Mouse (Mus musculus) forebrain, embryonic 15.5 days (tissue): ENCODE measurements around the gene Cpsf4. TPM values are rescaled to one million over a fixed set of nuclear protein-coding genes. Genes with fewer than 3 reads are reported as not detected.
A peak's percentile ranks its signal among the peaks of the same experiment; 100 is the strongest.
"Not testable (repeated sequence)": the region's sequence is repeated elsewhere in the genome, so short reads cannot be mapped to it uniquely, and the experiment has no call there.

Experiments used
- ATAC-seq: fragments of 200-750 bp; cut with Nextera tagmentation; replicated peaks from 2 replicates; pipeline ENCODE4 v1.8.0; 2017; ENCODE audit warnings: mild to moderate bottlenecking, moderate TSS enrichment, moderate library complexity
- H3K27ac ChIP-seq: fragments of 300-500 bp; sonication (generic); replicated peaks from 2 replicates; pipeline ENCODE4 v1.5.1; 2015; ENCODE audit warnings: mild to moderate bottlenecking, inconsistent platforms
- H3K27me3 ChIP-seq: fragments of 300-500 bp; sonication (generic); 2 replicates; pipeline ENCODE4 v1.6.1; 2015; ENCODE audit warnings: inconsistent platforms
- H3K36me3 ChIP-seq: fragments of 300-500 bp; sonication (generic); 2 replicates; pipeline ENCODE4 v1.6.1; 2015; ENCODE audit warnings: mild to moderate bottlenecking, inconsistent platforms
- H3K4me1 ChIP-seq: fragments of 300-500 bp; sonication (generic); 2 replicates; pipeline ENCODE4 v1.6.1; 2015; ENCODE audit warnings: inconsistent platforms
- H3K4me2 ChIP-seq: fragments of 300-500 bp; sonication (generic); replicated peaks from 2 replicates; pipeline ENCODE4 v1.6.1; 2015; ENCODE audit warnings: mild to moderate bottlenecking, inconsistent platforms
- H3K4me3 ChIP-seq: fragments of 300-500 bp; sonication (generic); 2 replicates; pipeline ENCODE4 v1.5.1; 2015; ENCODE audit warnings: mild to moderate bottlenecking, inconsistent platforms
- H3K9ac ChIP-seq: fragments of 300-500 bp; sonication (generic); replicated peaks from 2 replicates; pipeline ENCODE4 v1.6.1; 2015; ENCODE audit warnings: mild to moderate bottlenecking, inconsistent platforms
- H3K9me3 ChIP-seq: fragments of 300-500 bp; sonication (generic); 2 replicates; pipeline ENCODE4 v1.6.1; 2016; ENCODE audit warnings: inconsistent platforms
- WGBS: fragments of 180-500 bp; shearing (Covaris S2); methylation state at CpG from one replicate; pipeline ENCODE4 v1.1.7; 2015; ENCODE audit warnings: mixed read lengths; 5-methylcytosine and 5-hydroxymethylcytosine counted together
- polyA plus RNA-seq: library from polyadenylated mRNA; unstranded; fragments of >200 nt; fragmentation: Nextera tagmentation; extraction: Ambion mirVana; gene quantifications from 2 replicates; pipeline ENCODE4 v1.2.1, GENCODE M21; 2015

Cpsf4 gene
- polyA plus RNA-seq, 1 experiment from 2014 or later: 56.6 TPM

GRCm38 (mm10) chr5:145211340-145211739 lies 44.3 kb downstream of the Cpsf4 start:
- Histone ChIP-seq H3K9ac (no peak overlapping the region), H3K9me3 (no peaks in the 10 kb centered on the region), H3K4me2 (no peak overlapping the region), H3K4me3 (no peak overlapping the region), H3K27ac (no peak overlapping the region), H3K36me3 (peaks cover 27% of the 10 kb centered on the region), H3K27me3 (no peaks in the 10 kb centered on the region), H3K4me1 (no peaks in the 10 kb centered on the region)
- WGBS: 93% methylated on average over 4 of the region's 4 CpGs
- no peak for ATAC-seq

GRCm38 (mm10) chr5:145212216-145212615 lies 45.2 kb downstream of the Cpsf4 start:
- WGBS: 95% methylated on average over 4 of the region's 4 CpGs
- no peak overlapping the region for H3K4me3 ChIP-seq
- no peak overlapping the region for H3K4me2 ChIP-seq
- H3K9me3 ChIP-seq: no peaks in the 10 kb centered on the region
- H3K27ac ChIP-seq: no peak overlapping the region
- H3K4me1 ChIP-seq: no peaks in the 10 kb centered on the region
- no peak for ATAC-seq
- peaks cover 27% of the 10 kb centered on the region for H3K36me3 ChIP-seq
- H3K9ac ChIP-seq: no peak overlapping the region
- H3K27me3 ChIP-seq: no peaks in the 10 kb centered on the region

- Histone ChIP-seq H3K4me2 (no peak overlapping the region), H3K36me3 (peaks cover 32% of the 10 kb centered on the region), H3K9ac (no peak overlapping the region), H3K27ac (no peak overlapping the region), H3K4me3 (no peak overlapping the region), H3K4me1 (no peaks in the 10 kb centered on the region), H3K9me3 (no peaks in the 10 kb centered on the region), H3K27me3 (no peaks in the 10 kb centered on the region)
- 93% methylated on average over 3 of the region's 3 CpGs for WGBS
- no peak for ATAC-seq
Measured at GRCm38 (mm10) chr5:145213505-145213904, 46.5 kb downstream of the Cpsf4 start.

GRCm38 (mm10) chr5:145214679-145215078 lies 47.7 kb downstream of the Cpsf4 start:
- peaks cover 41% of the 10 kb centered on the region for H3K36me3 ChIP-seq
- no peaks in the 10 kb centered on the region for H3K27me3 ChIP-seq
- no peak overlapping the region for H3K4me2 ChIP-seq
- ATAC-seq: no peak
- no peaks in the 10 kb centered on the region for H3K4me1 ChIP-seq
- no peak overlapping the region for H3K9ac ChIP-seq
- 70% methylated on average over 4 of the region's 4 CpGs for WGBS
- H3K27ac ChIP-seq: no peak overlapping the region
- no peak overlapping the region for H3K4me3 ChIP-seq
- no peaks in the 10 kb centered on the region for H3K9me3 ChIP-seq

GRCm38 (mm10) chr5:145217746-145218145 lies 50.7 kb downstream of the Cpsf4 start:
- H3K36me3 ChIP-seq: peaks cover 54% of the 10 kb centered on the region
- no peak overlapping the region for H3K4me2 ChIP-seq
- no peak overlapping the region for H3K4me3 ChIP-seq
- H3K9ac ChIP-seq: no peak overlapping the region
- no peak overlapping the region for H3K27ac ChIP-seq
- no peaks in the 10 kb centered on the region for H3K9me3 ChIP-seq
- ATAC-seq: no peak
- no peaks in the 10 kb centered on the region for H3K4me1 ChIP-seq
- no peaks in the 10 kb centered on the region for H3K27me3 ChIP-seq
- 89% methylated on average over 6 of the region's 6 CpGs for WGBS

GRCm38 (mm10) chr5:145218206-145218605 lies 51.2 kb downstream of the Cpsf4 start:
- no peaks in the 10 kb centered on the region for H3K27me3 ChIP-seq
- no peaks in the 10 kb centered on the region for H3K9me3 ChIP-seq
- H3K4me2 ChIP-seq: no peak overlapping the region
- H3K27ac ChIP-seq: no peak overlapping the region
- no peak for ATAC-seq
- no peaks in the 10 kb centered on the region for H3K4me1 ChIP-seq
- WGBS: 97% methylated on average over 21 of the region's 21 CpGs
- H3K36me3 ChIP-seq: peaks cover 58% of the 10 kb centered on the region
- H3K4me3 ChIP-seq: no peak overlapping the region
- H3K9ac ChIP-seq: no peak overlapping the region

GRCm38 (mm10) chr5:145218671-145219070 lies 51.7 kb downstream of the Cpsf4 start:
- no peak overlapping the region for H3K4me3 ChIP-seq
- 94% methylated on average over 20 of the region's 20 CpGs for WGBS
- H3K36me3 ChIP-seq: peaks cover 53% of the 10 kb centered on the region
- no peaks in the 10 kb centered on the region for H3K9me3 ChIP-seq
- H3K4me1 ChIP-seq: no peaks in the 10 kb centered on the region
- H3K27me3 ChIP-seq: no peaks in the 10 kb centered on the region
- ATAC-seq: no peak
- H3K27ac ChIP-seq: no peak overlapping the region
- no peak overlapping the region for H3K9ac ChIP-seq
- no peak overlapping the region for H3K4me2 ChIP-seq

- WGBS: 96% methylated on average over 8 of the region's 8 CpGs
- Histone ChIP-seq H3K9ac (no peak overlapping the region), H3K36me3 (peaks cover 46% of the 10 kb centered on the region), H3K9me3 (no peaks in the 10 kb centered on the region), H3K4me1 (no peaks in the 10 kb centered on the region), H3K4me3 (no peak overlapping the region), H3K4me2 (no peak overlapping the region), H3K27me3 (no peaks in the 10 kb centered on the region), H3K27ac (no peak overlapping the region)
- no peak for ATAC-seq
Measured at GRCm38 (mm10) chr5:145219981-145220380, 53.0 kb downstream of the Cpsf4 start.

GRCm38 (mm10) chr5:145222840-145223239 lies 55.8 kb downstream of the Cpsf4 start:
- H3K36me3 ChIP-seq: peaks cover 46% of the 10 kb centered on the region
- 89% methylated on average over 5 of the region's 5 CpGs for WGBS

GRCm38 (mm10) chr5:145223395-145223794 lies 56.4 kb downstream of the Cpsf4 start:
- H3K4me2 ChIP-seq: no peak overlapping the region
- peaks cover 41% of the 10 kb centered on the region for H3K36me3 ChIP-seq
- no peaks in the 10 kb centered on the region for H3K27me3 ChIP-seq
- no peaks in the 10 kb centered on the region for H3K4me1 ChIP-seq
- WGBS: 87% methylated on average over 12 of the region's 12 CpGs
- H3K9me3 ChIP-seq: no peaks in the 10 kb centered on the region
- H3K9ac ChIP-seq: no peak overlapping the region
- H3K4me3 ChIP-seq: no peak overlapping the region
- no peak for ATAC-seq
- H3K27ac ChIP-seq: no peak overlapping the region

More at GRCm38 (mm10) chr5:145222840-145223239, 55.8 kb downstream of the Cpsf4 start:
- Histone ChIP-seq H3K4me1 (no peaks in the 10 kb centered on the region), H3K4me3 (no peak overlapping the region), H3K4me2 (no peak overlapping the region), H3K9ac (no peak overlapping the region), H3K9me3 (no peaks in the 10 kb centered on the region), H3K27me3 (no peaks in the 10 kb centered on the region), H3K27ac (no peak overlapping the region)
- no peak for ATAC-seq

- WGBS: 64% methylated on average over 2 of the region's 2 CpGs
- H3K9me3 ChIP-seq: no peaks in the 10 kb centered on the region
- peaks cover 15% of the 10 kb centered on the region for H3K36me3 ChIP-seq
- no peaks in the 10 kb centered on the region for H3K27me3 ChIP-seq
- no peak overlapping the region for H3K27ac ChIP-seq
- H3K9ac ChIP-seq: no peak overlapping the region
- no peak overlapping the region for H3K4me2 ChIP-seq
- no peak for ATAC-seq
- H3K4me3 ChIP-seq: no peak overlapping the region
- H3K4me1 ChIP-seq: peaks cover 6% of the 10 kb centered on the region
Measured at GRCm38 (mm10) chr5:145226453-145226852, 59.4 kb downstream of the Cpsf4 start.

- H3K36me3 ChIP-seq: peaks cover 10% of the 10 kb centered on the region
- 82% methylated on average over 6 of the region's 6 CpGs for WGBS
- not testable (repeated sequence) for H3K4me3 ChIP-seq, H3K27me3 ChIP-seq, H3K9ac ChIP-seq, ATAC-seq, H3K9me3 ChIP-seq, H3K27ac ChIP-seq, H3K4me2 ChIP-seq
- peaks cover 23% of the 10 kb centered on the region for H3K4me1 ChIP-seq
Measured at GRCm38 (mm10) chr5:145229283-145229682, 62.3 kb downstream of the Cpsf4 start.

- Histone ChIP-seq H3K27me3 (no peaks in the 10 kb centered on the region), H3K9ac (no peak overlapping the region), H3K4me1 (peaks cover 23% of the 10 kb centered on the region), H3K9me3 (no peaks in the 10 kb centered on the region), H3K4me3 (peak overlapping the region; percentile 95; the same call in 1 of the 2 replicates), H3K36me3 (peaks cover 24% of the 10 kb centered on the region), H3K4me2 (peak overlapping the region; percentile 64; the same call in 1 of the 2 replicates), H3K27ac (peak overlapping the region; percentile 90; the same call in 1 of the 2 replicates)
- WGBS: 90% methylated on average over 4 of the region's 4 CpGs
- ATAC-seq: no peak
Measured at GRCm38 (mm10) chr5:145230641-145231040, 63.6 kb downstream of the Cpsf4 start.
